Mouse (Mus musculus) lung, embryonic 14.5 days (tissue): ENCODE data around the gene Klhl29. TPM values are rescaled to one million over a fixed set of nuclear protein-coding genes. Genes with fewer than 3 reads are reported as not detected.

Experiments
- ATAC-seq: fragments of 200-750 bp; cut with Nextera tagmentation; 2 replicates; pipeline ENCODE4 v1.8.0; 2017; ENCODE audit warnings: mild to moderate bottlenecking, moderate TSS enrichment, moderate library complexity; ENCODE audit not compliant: insufficient read depth
- DNase-seq: peaks from one replicate; pipeline ENCODE4 v3.0.0-alpha.2; 2015
- H3K27ac ChIP-seq: fragments of 300-500 bp; sonication (generic); 2 replicates; pipeline ENCODE4 v1.5.1; 2014; ENCODE audit warnings: low read depth, mild to moderate bottlenecking, moderate library complexity
- H3K27me3 ChIP-seq: fragments of 300-500 bp; sonication (generic); 2 replicates; pipeline ENCODE4 v1.6.1; 2014; ENCODE audit warnings: low read length, control low read depth; ENCODE audit not compliant: insufficient read depth
- H3K36me3 ChIP-seq: fragments of 300-500 bp; sonication (generic); 2 replicates; pipeline ENCODE4 v1.6.1; 2014; ENCODE audit warnings: control low read depth; ENCODE audit not compliant: insufficient read depth
- H3K4me1 ChIP-seq: fragments of 300-500 bp; sonication (generic); 2 replicates; pipeline ENCODE4 v1.6.1; 2014; ENCODE audit warnings: antibody characterized with exemption, control low read depth; ENCODE audit not compliant: insufficient read depth
- H3K4me2 ChIP-seq: fragments of 300-500 bp; sonication (generic); 2 replicates; pipeline ENCODE4 v1.6.1; 2014; ENCODE audit warnings: mild to moderate bottlenecking
- H3K4me3 ChIP-seq: fragments of 300-500 bp; sonication (generic); 2 replicates; pipeline ENCODE4 v1.5.1; 2014; ENCODE audit warnings: low read depth, low read length
- H3K9ac ChIP-seq: fragments of 300-500 bp; sonication (generic); 2 replicates; pipeline ENCODE4 v1.6.1; 2014
- H3K9me3 ChIP-seq: fragments of 300-500 bp; sonication (generic); 2 replicates; pipeline ENCODE4 v1.6.1; 2016; ENCODE audit warnings: low read depth, low read length, control low read depth
- CTCF ChIP-seq: IDR thresholded peaks from 2 replicates; pipeline ENCODE4 v1.5.1; 2016; ENCODE audit warnings: antibody characterized with exemption, low read depth
- WGBS: fragments of 180-500 bp; shearing (Covaris S2); extraction: QIAGEN DNeasy Blood & Tissue Kit; methylation state at CpG from one replicate; pipeline ENCODE4 v1.1.7; 2014; 5-methylcytosine and 5-hydroxymethylcytosine counted together
- polyA plus RNA-seq: library from polyadenylated mRNA; unstranded; fragments of >200 nt; fragmentation: Nextera tagmentation; extraction: Ambion mirVana; gene quantifications from 2 replicates; pipeline ENCODE4 v1.2.1, GENCODE M21; 2014

The Klhl29 gene
- polyA plus RNA-seq, 1 experiment from 2014 or later, result 1.2 TPM

DNA sequence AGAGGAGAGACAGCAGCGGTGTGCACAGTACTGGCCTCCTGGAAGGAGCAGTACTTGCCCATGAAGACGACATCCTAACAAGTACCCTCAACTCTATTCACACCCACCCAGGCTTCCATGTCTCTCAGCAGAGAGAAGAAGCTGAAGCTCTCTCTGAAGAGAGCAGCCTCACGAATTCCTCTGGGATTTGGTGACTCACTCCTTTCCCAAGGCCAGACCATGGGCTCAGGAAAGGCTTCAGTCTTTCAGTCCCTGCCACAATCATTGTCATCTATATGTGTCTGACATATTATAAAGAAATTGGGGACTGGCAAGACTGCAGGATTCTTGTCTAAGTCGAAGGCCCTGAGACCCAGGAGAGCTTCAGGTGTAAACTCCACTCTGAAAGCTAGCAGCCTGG, 213.9 kb downstream of the Klhl29 start:
- TF ChIP-seq CTCF, result no peak
- Histone ChIP-seq H3K9me3 (no peaks in the 10 kb centered on the region), H3K27me3 (no peaks in the 10 kb centered on the region), H3K4me3 (no peak overlapping the region), H3K9ac (no peak overlapping the region), H3K27ac (no peak overlapping the region), H3K36me3 (no peaks in the 10 kb centered on the region), H3K4me1 (no peaks in the 10 kb centered on the region; the same call in 1 of the 2 replicates), H3K4me2 (no peak overlapping the region)
- 74% methylated on average over 4 of the region's 4 CpGs for WGBS
- DNase-seq (no peak), ATAC-seq (no peak)

DNA sequence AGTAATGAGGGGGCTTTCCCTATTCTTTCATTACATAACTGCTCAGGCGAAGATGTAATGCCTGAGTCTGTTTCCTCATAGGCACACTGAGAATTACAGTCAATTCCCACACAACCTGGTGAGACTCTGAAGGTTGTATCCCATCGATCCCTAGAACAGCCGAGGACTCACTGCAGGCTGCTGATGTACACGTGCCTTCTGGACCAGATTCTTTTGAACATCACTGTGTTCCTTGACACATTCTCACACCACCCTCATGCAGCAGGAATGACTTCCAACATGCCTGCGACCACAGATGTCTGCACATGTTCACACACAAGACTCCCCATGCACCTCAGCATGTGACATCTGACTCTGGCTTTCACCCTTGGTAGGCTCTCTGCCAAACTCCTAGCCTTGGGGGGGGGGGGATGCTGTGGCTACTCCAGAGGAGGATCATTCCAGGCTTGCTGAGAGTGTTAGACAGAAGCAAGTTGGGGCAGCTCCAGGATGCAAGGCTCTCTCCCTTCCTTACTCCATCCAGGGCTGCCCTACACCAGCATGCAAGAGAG, 217.5 kb downstream of the Klhl29 start:
- WGBS, result 66% methylated on average over 5 of the region's 5 CpGs
- H3K27ac ChIP-seq, result no peak overlapping the region
- H3K9ac ChIP-seq, result no peak overlapping the region
- H3K36me3 ChIP-seq, result no peaks in the 10 kb centered on the region
- TF ChIP-seq CTCF, result no peak
- H3K9me3 ChIP-seq, result no peaks in the 10 kb centered on the region
- DNase-seq (no peak), ATAC-seq (no peak)
- no peak overlapping the region for H3K4me3 ChIP-seq
- H3K27me3 ChIP-seq, result no peaks in the 10 kb centered on the region
- no peak overlapping the region for H3K4me2 ChIP-seq
- H3K4me1 ChIP-seq, result no peaks in the 10 kb centered on the region

DNA sequence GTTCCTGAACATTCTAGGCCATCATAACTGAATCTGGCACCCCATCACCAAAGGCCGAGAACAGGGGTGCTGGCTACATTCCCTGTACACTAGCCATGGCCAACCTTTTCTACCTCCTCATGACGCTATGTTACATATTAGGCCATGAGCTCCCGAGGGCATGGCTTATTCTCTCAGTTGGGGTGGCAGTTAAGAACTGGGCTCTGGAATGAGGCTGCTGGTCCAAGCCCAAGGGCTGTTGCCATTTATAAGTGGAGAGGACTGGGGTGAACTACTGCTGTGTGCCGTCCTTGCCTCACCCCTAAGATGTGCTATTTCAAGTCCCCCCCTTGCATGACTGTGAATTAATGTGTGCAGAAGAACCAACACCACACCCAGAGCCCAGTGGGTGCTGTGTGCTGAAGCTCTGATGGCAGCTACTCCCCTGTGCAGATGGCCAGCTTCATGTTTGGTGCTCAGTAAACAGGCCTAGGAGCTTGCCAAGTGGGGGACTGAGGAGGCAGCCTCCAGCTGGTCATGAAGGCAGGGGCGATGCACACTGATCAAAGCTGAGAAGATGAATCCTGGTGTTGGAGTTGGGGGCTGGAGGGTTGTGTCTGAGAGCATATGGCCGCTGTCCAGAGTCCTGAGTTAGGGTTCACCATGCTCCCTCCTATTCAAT, 218.3 kb downstream of the Klhl29 start:
- H3K4me1 ChIP-seq, result no peaks in the 10 kb centered on the region
- TF ChIP-seq CTCF, result no peak
- H3K36me3 ChIP-seq, result no peaks in the 10 kb centered on the region
- no peaks in the 10 kb centered on the region for H3K27me3 ChIP-seq
- H3K9ac ChIP-seq, result no peak overlapping the region
- no peak overlapping the region for H3K4me2 ChIP-seq
- ATAC-seq, result no peak
- peak; percentile 8 for DNase-seq
- 75% methylated on average over 6 of the region's 6 CpGs for WGBS
- H3K9me3 ChIP-seq, result no peaks in the 10 kb centered on the region
- H3K4me3 ChIP-seq, result no peak overlapping the region
- H3K27ac ChIP-seq, result no peak overlapping the region

DNA sequence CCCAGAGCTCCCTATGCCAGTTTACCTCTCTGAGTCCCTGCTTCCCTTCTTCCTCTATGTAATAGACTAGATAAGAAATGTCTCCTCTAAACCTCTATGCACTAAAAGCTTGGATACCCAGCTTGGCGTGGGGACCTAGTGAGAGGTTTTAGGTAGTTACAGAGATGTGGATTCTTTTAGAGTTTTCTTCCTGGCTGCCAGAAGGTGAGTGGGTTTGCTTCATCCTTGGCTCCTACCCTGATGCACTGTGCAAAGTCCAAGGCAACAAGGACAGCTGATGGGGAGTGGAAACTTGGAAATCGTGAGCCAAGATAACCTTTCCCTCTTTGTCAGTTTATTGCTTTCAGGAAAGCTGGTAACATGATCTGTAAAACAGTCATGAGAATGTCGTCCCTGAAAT, 220.3 kb downstream of the Klhl29 start:
- 45% methylated on average over 3 of the region's 3 CpGs for WGBS
- Histone ChIP-seq H3K4me3 (no peak overlapping the region), H3K9ac (no peak overlapping the region), H3K4me2 (no peak overlapping the region), H3K27me3 (no peaks in the 10 kb centered on the region), H3K9me3 (no peaks in the 10 kb centered on the region), H3K27ac (no peak overlapping the region), H3K36me3 (no peaks in the 10 kb centered on the region), H3K4me1 (no peaks in the 10 kb centered on the region)
- ATAC-seq (no peak), DNase-seq (no peak)
- no peak for TF ChIP-seq CTCF

DNA sequence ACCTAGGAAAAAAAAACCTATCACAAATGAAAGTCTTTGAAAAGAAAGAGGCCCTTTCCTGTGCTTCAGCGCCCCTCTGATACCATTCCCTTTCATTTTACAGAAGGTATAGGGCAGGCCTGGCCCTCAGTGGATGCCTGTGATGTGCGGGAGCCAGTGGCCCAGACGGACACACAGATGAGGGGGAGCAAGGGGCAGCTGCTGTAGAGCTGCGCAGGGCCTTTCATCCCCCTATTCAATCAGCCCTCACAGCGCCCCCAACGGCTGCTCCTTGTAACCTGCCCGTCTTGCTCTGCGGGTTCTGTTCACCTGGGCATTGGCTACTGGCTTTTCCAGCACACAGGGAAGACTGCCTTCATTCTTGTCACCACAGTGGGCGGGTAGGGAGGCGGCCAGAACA, 223.6 kb downstream of the Klhl29 start:
- DNase-seq, result peak; percentile 46
- H3K9ac ChIP-seq, result no peak overlapping the region
- H3K27me3 ChIP-seq, result no peaks in the 10 kb centered on the region
- no peak overlapping the region for H3K4me3 ChIP-seq
- WGBS, result 23% methylated on average over 10 of the region's 10 CpGs
- no peak overlapping the region for H3K27ac ChIP-seq
- ATAC-seq, result no peak
- no peaks in the 10 kb centered on the region for H3K36me3 ChIP-seq
- no peak overlapping the region for H3K4me2 ChIP-seq
- TF ChIP-seq CTCF, result peak; percentile 46
- H3K4me1 ChIP-seq, result no peaks in the 10 kb centered on the region
- H3K9me3 ChIP-seq, result no peaks in the 10 kb centered on the region

DNA sequence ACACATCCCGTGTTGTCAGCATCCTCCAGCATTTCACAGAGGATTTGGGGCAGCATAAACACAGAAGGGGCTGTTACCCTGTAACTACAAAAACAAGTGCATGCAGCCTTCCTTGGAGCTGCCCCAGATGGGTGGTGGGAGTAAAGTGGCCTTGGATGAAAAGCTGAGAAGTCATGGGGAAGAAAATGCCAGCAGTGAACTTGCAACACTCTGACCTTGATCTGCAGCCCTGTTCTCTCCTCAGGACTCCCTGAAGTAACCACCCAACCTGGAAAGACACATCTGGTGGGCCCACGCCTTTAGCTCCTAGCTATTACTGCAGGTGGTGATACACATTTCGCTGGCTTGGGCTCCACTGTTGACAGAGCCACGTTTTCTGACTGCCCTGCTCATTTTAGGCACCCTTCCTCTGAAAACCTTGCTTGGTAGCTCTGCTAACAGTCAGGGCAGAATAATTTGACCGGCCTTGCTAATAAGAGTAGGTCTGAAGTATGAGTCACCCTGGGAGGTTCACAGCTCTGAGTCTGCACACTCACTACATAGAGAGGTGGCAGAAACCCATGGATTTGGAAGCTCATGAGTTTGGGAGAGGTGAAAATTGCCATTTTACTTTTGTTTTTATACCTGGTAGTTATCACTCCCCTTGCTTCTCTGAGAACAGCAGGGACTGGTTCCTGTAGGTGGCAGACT, 228.0 kb downstream of the Klhl29 start:
- Histone ChIP-seq H3K27ac (no peak overlapping the region), H3K4me3 (no peak overlapping the region), H3K4me2 (no peak overlapping the region), H3K9me3 (no peaks in the 10 kb centered on the region), H3K4me1 (no peaks in the 10 kb centered on the region), H3K9ac (no peak overlapping the region), H3K36me3 (no peaks in the 10 kb centered on the region), H3K27me3 (no peaks in the 10 kb centered on the region)
- ATAC-seq (no peak), DNase-seq (no peak)
- no peak for TF ChIP-seq CTCF
- 62% methylated on average over 5 of the region's 5 CpGs for WGBS
